Mouse (Mus musculus): ENCODE data around the gene Tgm2. TPM values are rescaled to one million over a fixed set of nuclear protein-coding genes. Genes with fewer than 3 reads are reported as not detected.
A peak's percentile ranks its signal among the peaks of the same experiment; 100 is the strongest.

The Tgm2 gene
- total RNA-seq, 2 experiments from 2014 or later = 9.8 to 14.0 TPM

DNA sequence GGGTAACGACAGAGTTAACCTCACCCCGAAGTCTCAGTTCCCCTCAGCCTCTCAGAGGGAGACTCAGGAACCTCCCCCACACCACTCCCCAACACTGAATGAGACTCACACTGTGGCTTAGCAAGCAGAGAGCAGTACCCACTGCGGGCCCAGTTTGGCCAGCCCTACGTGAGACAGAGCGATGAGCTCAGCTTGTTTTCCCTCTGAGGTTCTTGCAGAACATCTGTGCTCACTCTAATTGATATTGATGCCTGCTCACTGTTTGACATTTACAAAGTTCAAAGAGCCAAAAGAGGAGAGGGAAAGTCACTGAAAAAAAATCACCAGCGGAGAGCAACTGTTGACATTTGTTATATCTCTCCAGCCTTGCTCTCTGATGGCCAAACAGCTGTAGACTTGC lies 15.5 kb upstream of the Tgm2 start:
- no peak overlapping the region for H3K27ac ChIP-seq
- DNase-seq (ENCODE audit: low spot score in 2 of 2) = no peak
- no peak for TF ChIP-seq CTCF (conservative IDR thresholded peaks at IDR 0.05)
- H3K4me3 ChIP-seq = no peak overlapping the region

DNA sequence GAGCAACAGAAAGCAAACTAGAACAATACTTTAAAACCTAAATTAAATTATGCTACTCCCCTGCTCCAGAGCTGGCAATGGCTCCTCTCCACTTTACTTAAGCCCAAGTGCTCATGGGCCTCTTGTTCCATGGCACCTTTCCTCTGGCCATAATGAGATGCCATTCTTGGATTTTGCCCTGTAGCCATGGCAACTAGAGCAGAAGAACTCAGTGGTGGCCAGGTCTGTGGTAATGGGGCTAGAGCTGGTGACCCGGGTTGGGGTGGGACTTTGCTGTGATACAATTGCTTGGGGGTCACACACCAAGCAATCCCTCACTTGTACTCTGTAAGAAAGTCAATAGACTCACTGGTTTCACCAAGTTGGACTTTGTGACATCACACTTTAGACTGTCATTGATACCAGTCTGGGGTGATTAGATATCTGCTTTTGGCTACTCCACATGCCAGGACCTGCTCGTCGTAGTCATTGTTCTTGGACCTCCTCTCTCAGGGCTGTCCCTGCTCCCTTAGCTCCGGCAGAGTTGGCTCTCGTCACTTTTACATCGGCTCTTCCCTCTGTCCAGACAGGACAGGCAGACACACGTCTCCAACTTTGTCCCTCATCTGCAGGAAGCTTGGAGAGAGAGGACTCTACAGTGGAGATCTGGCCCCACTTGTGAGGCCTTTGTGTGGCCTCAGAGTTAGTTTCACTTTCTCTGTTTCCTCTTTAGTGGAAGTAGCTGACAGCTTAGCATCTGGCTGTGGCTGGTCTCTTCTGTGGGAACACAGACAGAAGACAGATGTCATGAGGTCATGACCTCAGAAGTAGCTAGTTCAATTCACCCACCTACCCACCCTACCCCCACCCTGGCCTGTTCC lies 13.4 kb upstream of the Tgm2 start:
- H3K4me3 ChIP-seq = no peak overlapping the region
- DNase-seq (ENCODE audit: low spot score in 2 of 2) = no peak
- H3K27ac ChIP-seq = peak overlapping the region; percentile 61; the same call in 1 of the 2 replicates
- TF ChIP-seq CTCF (conservative IDR thresholded peaks at IDR 0.05) = no peak

DNA sequence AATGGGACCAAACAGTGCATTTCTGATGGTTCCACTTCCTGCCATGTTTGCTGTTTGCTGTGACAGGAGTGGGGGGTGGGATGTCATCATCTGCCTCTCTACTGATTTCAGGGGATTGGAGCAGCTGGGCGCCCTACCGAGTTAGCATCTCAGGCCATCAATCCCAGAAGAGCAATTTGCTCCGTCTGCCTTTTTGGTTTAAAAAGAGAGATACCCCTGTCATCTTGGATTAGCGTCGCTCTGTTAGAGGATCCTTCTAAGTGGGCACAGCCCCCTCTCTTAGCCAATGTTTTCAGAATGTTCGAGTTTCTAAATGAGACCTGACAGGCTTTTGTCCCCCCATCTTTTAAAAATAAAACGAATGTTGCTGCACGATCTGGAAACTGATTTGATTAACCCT lies 11.4 kb upstream of the Tgm2 start:
- Histone ChIP-seq H3K4me3 (no peak overlapping the region), H3K27ac (no peak overlapping the region)
- DNase-seq (ENCODE audit: low spot score in 2 of 2) = no peak
- TF ChIP-seq CTCF (conservative IDR thresholded peaks at IDR 0.05) = no peak

DNA sequence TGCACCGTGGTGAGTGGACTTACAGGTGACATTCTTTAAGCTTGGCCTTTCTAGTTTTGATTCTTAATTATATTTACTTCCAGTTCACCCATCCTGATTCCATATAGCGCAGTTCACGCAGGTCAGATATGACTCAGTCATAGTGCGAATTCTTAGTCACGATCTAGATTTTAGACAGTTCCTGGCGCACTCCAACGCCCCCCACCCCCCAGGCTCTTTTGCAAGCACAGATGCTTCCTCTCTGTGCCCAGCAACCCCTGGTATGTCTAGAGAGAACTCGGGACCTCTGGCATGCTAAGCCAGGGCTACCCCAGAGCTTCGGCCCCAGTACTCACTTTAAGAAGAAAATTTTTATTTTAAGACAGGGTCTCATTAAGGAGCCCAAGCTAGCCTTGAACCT lies 10.3 kb upstream of the Tgm2 start:
- no peak for DNase-seq (ENCODE audit: low spot score in 2 of 2)
- H3K27ac ChIP-seq = no peak overlapping the region
- no peak overlapping the region for H3K4me3 ChIP-seq
- TF ChIP-seq CTCF (conservative IDR thresholded peaks at IDR 0.05) = no peak

DNA sequence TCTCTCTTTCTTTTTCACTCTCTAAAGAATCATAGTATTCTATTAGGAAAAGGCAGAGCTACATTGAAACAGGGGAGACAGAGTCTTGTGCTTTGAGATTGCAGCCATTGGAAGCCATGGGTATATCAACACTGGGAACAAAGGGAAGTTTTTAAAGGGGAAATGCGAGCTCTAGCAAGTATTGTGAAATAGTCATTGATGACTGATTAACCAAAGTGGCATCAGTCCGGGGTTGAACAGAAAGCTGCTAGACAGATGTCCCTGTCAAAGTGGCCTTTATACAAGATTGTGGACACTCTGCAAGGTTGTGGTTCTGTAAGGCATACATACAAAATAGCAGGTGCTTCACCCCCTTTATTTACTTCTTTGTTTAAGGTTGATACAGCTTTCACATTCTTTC lies 9.4 kb upstream of the Tgm2 start:
- DNase-seq (ENCODE audit: low spot score in 2 of 2) = no peak
- no peak overlapping the region for H3K4me3 ChIP-seq
- TF ChIP-seq CTCF (conservative IDR thresholded peaks at IDR 0.05) = no peak
- H3K27ac ChIP-seq = no peak overlapping the region

DNA sequence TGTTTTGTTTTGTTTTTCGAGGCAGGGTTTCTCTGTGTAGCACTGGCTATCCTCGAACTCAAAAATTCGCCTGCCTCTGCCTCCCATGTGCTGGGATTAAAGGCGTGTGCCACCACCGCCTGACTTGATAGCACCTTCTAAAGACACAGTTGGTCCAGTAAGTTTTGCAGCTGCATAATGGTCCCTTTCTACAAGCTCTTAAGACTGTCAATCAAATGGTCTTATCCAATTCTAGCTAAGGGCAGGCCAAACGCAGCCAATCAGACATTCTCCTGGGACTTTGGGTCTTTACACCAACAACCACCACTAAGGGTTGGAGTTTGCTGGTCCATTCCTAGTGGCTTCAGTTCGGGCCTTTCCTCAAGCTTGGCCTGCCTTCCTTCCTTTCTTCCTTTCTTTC lies 8.9 kb upstream of the Tgm2 start:
- TF ChIP-seq CTCF (conservative IDR thresholded peaks at IDR 0.05) = no peak
- DNase-seq (ENCODE audit: low spot score in 2 of 2) = no peak
- Histone ChIP-seq H3K27ac (no peak overlapping the region), H3K4me3 (no peak overlapping the region)

DNA sequence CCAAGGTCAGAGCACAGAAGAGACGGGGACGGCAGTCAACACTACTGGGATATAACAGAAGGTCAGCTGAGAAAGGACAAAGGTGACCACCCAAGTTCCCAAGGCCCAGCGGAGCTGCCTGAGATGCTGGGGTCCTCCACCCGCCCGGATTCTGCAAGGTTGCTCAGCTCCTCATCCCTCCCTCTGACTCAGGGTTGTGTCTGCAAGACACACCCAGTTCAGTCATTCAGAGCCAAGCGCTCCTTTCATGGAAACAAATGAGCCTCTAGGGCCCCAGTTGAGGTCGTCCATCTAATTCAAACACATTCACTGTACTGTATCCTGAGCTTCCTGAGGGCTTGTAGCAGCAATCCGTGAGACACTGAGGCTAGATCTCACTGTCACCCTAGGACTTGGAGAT lies 8.4 kb upstream of the Tgm2 start:
- DNase-seq (ENCODE audit: low spot score in 2 of 2) = no peak
- no peak overlapping the region for H3K27ac ChIP-seq
- no peak for TF ChIP-seq CTCF (conservative IDR thresholded peaks at IDR 0.05)
- H3K4me3 ChIP-seq = no peak overlapping the region

DNA sequence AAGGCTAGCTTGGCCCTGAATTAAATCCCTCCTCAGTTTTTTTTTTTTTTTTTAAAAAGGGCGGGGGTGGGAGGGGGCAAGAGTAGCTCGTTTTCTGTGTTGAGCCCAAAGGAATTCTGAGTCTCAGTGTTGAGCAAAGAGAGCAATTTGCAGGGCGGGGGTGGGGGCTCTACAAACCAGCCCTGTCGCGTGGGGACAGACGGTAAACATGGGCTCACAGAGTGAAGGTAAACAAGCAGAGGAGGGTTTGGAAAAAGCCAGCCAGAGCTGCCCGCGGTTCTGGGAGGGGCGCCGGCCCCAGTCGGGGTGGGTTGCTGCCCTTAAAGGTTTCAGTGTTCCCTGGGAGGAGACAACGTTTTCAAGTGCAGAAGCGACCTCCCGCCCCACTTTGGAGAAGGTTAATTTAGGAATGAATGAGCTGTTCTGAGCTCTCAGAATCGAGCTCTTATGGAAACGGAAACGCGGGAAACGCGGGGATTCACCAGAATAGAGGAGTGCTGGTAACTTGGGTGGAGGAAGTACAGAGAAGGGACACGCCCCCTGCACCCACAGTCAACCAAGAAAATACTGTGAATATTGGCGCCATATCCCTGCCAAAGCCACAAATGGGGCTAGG lies 7.6 kb upstream of the Tgm2 start:
- no peak for DNase-seq (ENCODE audit: low spot score in 2 of 2)
- Histone ChIP-seq H3K4me3 (peak overlapping the region; percentile 38), H3K27ac (no peak overlapping the region)
- TF ChIP-seq CTCF (conservative IDR thresholded peaks at IDR 0.05) = no peak

DNA sequence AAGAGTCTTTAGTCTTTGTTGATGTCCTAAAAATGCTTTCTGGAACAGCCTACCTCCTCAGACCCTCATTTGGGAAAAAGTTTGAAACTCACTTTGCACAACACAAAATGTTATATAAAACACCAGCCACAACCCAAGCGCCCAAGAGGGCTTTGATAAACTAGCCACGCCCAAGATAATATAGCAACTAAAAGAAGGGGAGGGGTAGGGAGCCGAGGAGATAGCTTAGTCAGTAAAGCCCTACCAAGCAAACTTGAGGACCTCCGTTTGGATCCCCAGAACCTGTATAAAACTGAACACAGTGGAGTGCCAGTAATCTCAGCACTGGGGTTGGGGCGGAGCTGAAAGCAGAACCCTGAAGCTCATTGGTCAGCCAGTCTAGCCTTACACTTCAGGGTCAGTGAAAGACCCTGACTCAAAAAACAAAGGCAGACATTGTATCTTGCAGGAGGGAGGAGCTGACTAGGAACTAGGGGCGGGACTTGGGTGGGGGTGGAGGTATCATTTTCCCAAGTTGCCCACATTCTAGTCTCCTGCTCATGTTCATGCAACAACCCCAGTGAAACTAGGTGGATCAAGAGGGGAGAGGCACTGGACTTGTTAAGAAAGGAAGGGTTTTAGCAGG lies 6.6 kb upstream of the Tgm2 start:
- DNase-seq (ENCODE audit: low spot score in 2 of 2) = no peak
- no peak overlapping the region for H3K27ac ChIP-seq
- TF ChIP-seq CTCF (conservative IDR thresholded peaks at IDR 0.05) = no peak
- no peak overlapping the region for H3K4me3 ChIP-seq

DNA sequence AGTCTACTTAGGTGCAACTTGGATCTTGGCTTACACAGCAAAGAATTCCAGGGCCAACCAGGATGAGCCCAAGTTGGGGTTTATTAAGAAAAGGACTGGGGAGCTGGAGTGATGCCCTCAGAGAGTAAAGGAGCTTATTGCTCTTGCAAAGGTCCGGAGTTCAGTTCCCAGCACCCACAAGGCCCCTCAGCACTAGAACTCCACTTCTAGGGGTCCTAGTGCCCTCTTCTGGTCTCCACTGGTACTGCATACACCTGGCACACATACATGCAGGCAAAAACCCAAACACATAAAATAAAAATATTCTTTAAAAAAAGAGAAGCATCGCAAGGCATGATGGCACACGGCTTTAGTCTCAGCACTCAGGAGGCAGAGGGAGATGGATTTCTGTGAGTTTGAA lies 4.8 kb upstream of the Tgm2 start:
- peak; percentile 47 for TF ChIP-seq CTCF (conservative IDR thresholded peaks at IDR 0.05)
- Histone ChIP-seq H3K4me3 (no peak overlapping the region), H3K27ac (no peak overlapping the region)
- no peak for DNase-seq (ENCODE audit: low spot score in 2 of 2)

DNA sequence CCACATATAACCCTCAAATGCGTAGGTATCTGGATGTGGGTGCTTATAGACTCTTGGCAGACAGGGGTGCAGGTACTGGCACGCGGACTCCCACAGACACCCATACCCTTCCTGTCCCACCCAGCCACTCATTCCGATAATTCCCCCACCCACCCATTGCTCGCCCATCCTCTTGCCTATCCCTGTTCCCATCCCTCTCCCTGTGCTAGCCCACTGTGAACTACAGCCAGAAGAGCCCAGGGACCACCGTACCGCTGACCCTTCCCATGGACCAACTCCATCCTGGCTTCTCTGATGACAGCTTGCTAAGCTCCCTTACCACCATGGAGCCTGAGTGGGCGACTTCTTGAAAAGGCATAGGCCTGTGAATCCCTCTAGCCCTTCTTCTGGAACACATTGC lies 735 bp upstream of the Tgm2 start:
- no peak overlapping the region for H3K4me3 ChIP-seq
- no peak for TF ChIP-seq CTCF (conservative IDR thresholded peaks at IDR 0.05)
- DNase-seq (ENCODE audit: low spot score in 2 of 2) = no peak
- H3K27ac ChIP-seq = no peak overlapping the region

DNA sequence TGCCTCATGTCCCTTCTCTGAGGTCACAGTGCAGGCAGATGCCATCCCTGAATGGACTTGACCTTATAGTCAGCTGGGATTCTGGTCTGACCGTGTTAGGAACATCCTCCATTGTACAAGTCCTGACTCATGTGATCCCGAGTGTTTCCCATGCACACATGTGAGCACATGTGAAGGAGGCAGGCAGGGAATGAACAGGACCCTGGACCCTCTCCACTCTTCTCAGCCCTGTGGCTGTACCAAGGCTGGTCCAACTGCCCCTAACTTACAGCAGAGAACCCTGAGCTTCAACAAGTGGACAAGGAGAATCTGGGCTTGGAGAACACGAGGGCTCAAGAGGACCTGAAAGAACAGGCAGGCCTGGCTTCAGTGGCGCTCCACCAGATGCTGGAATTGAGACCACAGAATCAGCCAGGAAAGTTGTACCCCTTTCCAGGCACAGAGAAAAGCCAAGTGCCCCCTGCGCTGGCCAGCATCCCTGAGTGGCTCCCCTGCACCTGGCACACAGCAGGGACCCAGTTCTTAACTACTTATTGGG lies 639 bp downstream of the Tgm2 start:
- Histone ChIP-seq H3K4me3 (peak overlapping the region; percentile 41), H3K27ac (peak overlapping the region; percentile 76; the same call in 1 of the 2 replicates)
- no peak for DNase-seq (ENCODE audit: low spot score in 2 of 2)
- TF ChIP-seq CTCF (conservative IDR thresholded peaks at IDR 0.05) = no peak
